23 mouse cellular contexts compared by ENCODE assay signal in genomic region chr13:56214633-56215032, GRCm38 (mm10). TPM values are rescaled to one million over a fixed set of nuclear protein-coding genes. Genes with fewer than 3 reads are reported as not detected.
A peak's percentile ranks its signal among the peaks of the same experiment; 100 is the strongest.
DNase-seq lines count a peak whose midpoint lies in the region; ATAC-seq and TF ChIP-seq lines count a peak whose summit lies in the region.
"Had no signal": no experiment of that assay in that cellular context is flagged by ENCODE, and none has a peak within 500 bp of the region (broad histone marks: within the 10 kb centered on the region; RNA-seq: fewer than 3 reads in every experiment).

No protein-coding gene starts in this region.

- 3% methylated on average over 5 of the region's 5 CpGs for WGBS in forebrain, embryonic 14.5 days
- 10% methylated on average over 5 of the region's 5 CpGs for WGBS in midbrain, embryonic 15.5 days
- 61% methylated on average over 5 of the region's 5 CpGs for WGBS in intestine, postnatal 0 days

- no peaks in the 10 kb centered on the region; the same call in 1 of the 2 replicates for H3K27me3 ChIP-seq in forebrain, embryonic 14.5 days (replicated peaks; ENCODE audit: control insufficient read depth, insufficient read depth, low read length)
- peaks cover 29% of the 10 kb centered on the region for H3K27me3 ChIP-seq in midbrain, embryonic 15.5 days (replicated peaks)
- peaks cover 4% of the 10 kb centered on the region for H3K27me3 ChIP-seq in intestine, postnatal 0 days (replicated peaks; ENCODE audit: control insufficient read depth, insufficient read depth, low read length)

- H3K27ac ChIP-seq in forebrain, embryonic 14.5 days (ENCODE audit: low read depth, low read length): no peak overlapping the region
- no peak overlapping the region for H3K27ac ChIP-seq in midbrain, embryonic 15.5 days
- no peak overlapping the region for H3K27ac ChIP-seq in intestine, postnatal 0 days (ENCODE audit: low read depth, low read length)
- H3K27ac ChIP-seq: stomach, postnatal 0 days had no signal

- peak; percentile 49 to 60 for DNase-seq in cerebellum, postnatal 10 days
- peak; percentile 44 for DNase-seq in left cerebral cortex, postnatal 4 days
- no peak for DNase-seq in left cerebral cortex, adult 8-10 months (ENCODE audit: low spot score in 2 of 2)
- peak; percentile 72 for DNase-seq in forebrain, embryonic 14.5 days (ENCODE audit: low spot score)
- DNase-seq in ovary, postnatal 14 days (ENCODE audit: low spot score): no peak
- DNase-seq: adrenal gland, adult 8-10 months; cerebellum, adult 11 months; heart, postnatal 14 days; kidney, adult 8-10 months; lung, adult 2 months; lung, postnatal 36 days; retina, postnatal 1 day had no signal

- H3K4me1 ChIP-seq in forebrain, embryonic 14.5 days (ENCODE audit: control insufficient read depth, insufficient read depth, low read length): peaks cover 10% of the 10 kb centered on the region
- H3K4me1 ChIP-seq in midbrain, embryonic 15.5 days: peaks cover 12% of the 10 kb centered on the region
- H3K4me1 ChIP-seq in intestine, postnatal 0 days (replicated peaks; ENCODE audit: control insufficient read depth, insufficient read depth, low read length): no peaks in the 10 kb centered on the region

- TF ChIP-seq CTCF in intestine, postnatal 0 days (IDR thresholded peaks at IDR 0.05; ENCODE audit: low read depth): no peak

- no peaks in the 10 kb centered on the region for H3K36me3 ChIP-seq in forebrain, embryonic 14.5 days (ENCODE audit: control insufficient read depth, insufficient read depth, low read length)
- H3K36me3 ChIP-seq in midbrain, embryonic 15.5 days (replicated peaks): no peaks in the 10 kb centered on the region
- no peaks in the 10 kb centered on the region for H3K36me3 ChIP-seq in intestine, postnatal 0 days (ENCODE audit: control insufficient read depth, insufficient read depth)
- H3K36me3 ChIP-seq: heart, embryonic 12.5 days had no signal

- H3K9ac ChIP-seq in forebrain, embryonic 14.5 days (ENCODE audit: low read length): no peak overlapping the region
- H3K9ac ChIP-seq in midbrain, embryonic 15.5 days: no peak overlapping the region
- no peak overlapping the region for H3K9ac ChIP-seq in intestine, postnatal 0 days (ENCODE audit: low read depth, low read length)
- H3K9ac ChIP-seq: heart, embryonic 12.5 days had no signal

- no peak overlapping the region for H3K4me3 ChIP-seq in forebrain, embryonic 14.5 days (ENCODE audit: low read depth, low read length)
- no peak overlapping the region for H3K4me3 ChIP-seq in midbrain, embryonic 15.5 days
- no peak overlapping the region for H3K4me3 ChIP-seq in intestine, postnatal 0 days (ENCODE audit: low read depth, low read length)
- H3K4me3 ChIP-seq: heart, embryonic 12.5 days had no signal

- peaks cover 3% of the 10 kb centered on the region; the same call in 1 of the 2 replicates for H3K9me3 ChIP-seq in forebrain, embryonic 14.5 days (replicated peaks; ENCODE audit: control insufficient read depth, low read length)
- H3K9me3 ChIP-seq in midbrain, embryonic 15.5 days: peaks cover 4% of the 10 kb centered on the region; the same call in 1 of the 2 replicates
- no peaks in the 10 kb centered on the region for H3K9me3 ChIP-seq in intestine, postnatal 0 days (ENCODE audit: control insufficient read depth)

- ATAC-seq in cerebellum, adult (ENCODE audit: insufficient number of reproducible peaks, low FRiP score, low TSS enrichment): no peak
- peak; percentile 52; the same call in 1 of the 2 replicates for ATAC-seq in forebrain, embryonic 14.5 days
- peak; percentile 50; the same call in 1 of the 2 replicates for ATAC-seq in midbrain, embryonic 15.5 days (replicated peaks)
- no peak for ATAC-seq in intestine, postnatal 0 days
- ATAC-seq: Patski had no signal

- intact Hi-C loops in left cerebral cortex, postnatal 4 days (cut with DNase I): no loop called here

- H3K4me2 ChIP-seq in forebrain, embryonic 14.5 days (ENCODE audit: low read length): no peak overlapping the region
- no peak overlapping the region for H3K4me2 ChIP-seq in midbrain, embryonic 15.5 days
- H3K4me2 ChIP-seq in intestine, postnatal 0 days (replicated peaks; ENCODE audit: low read depth): no peak overlapping the region
- H3K4me2 ChIP-seq: heart, embryonic 12.5 days; liver, embryonic 11.5 days had no signal

RNA-seq across cellular contexts. Expression of gene Tifab, which starts 35.9 kb away (rescaled TPM):
- under 1 TPM; 0.89 to 0.94 TPM for total RNA-seq in left cerebral cortex, postnatal 4 days (2021)
- 1 to 10 TPM; 2.1 to 4.6 (median 3.0) TPM for total RNA-seq in left cerebral cortex, adult 8-10 months (2022)
- 0.42 and 0.58 TPM in 2 replicates for polyA plus RNA-seq in forebrain, embryonic 14.5 days (2014; fragmentation: Nextera tagmentation; extraction: Ambion mirVana)
- 0.96 and 1.2 TPM in 2 replicates for polyA plus RNA-seq in midbrain, embryonic 15.5 days (2015; fragmentation: Nextera tagmentation; extraction: Ambion mirVana)
- polyA plus RNA-seq in intestine, postnatal 0 days (2015; fragmentation: Nextera tagmentation; extraction: Ambion mirVana): 3.3 and 3.4 TPM in 2 replicates
- polyA plus RNA-seq: Patski had no signal

RNA-seq across cellular contexts. Expression of gene Neurog1, which starts 37.3 kb away (rescaled TPM):
- total RNA-seq in left cerebral cortex, postnatal 4 days (2021): not detected
- not detected for total RNA-seq in left cerebral cortex, adult 8-10 months (2022)
- 3.4 and 4.3 TPM in 2 replicates for polyA plus RNA-seq in forebrain, embryonic 14.5 days (2014; fragmentation: Nextera tagmentation; extraction: Ambion mirVana)
- 3.9 and 6.1 TPM in 2 replicates for polyA plus RNA-seq in midbrain, embryonic 15.5 days (2015; fragmentation: Nextera tagmentation; extraction: Ambion mirVana)
- polyA plus RNA-seq in intestine, postnatal 0 days (2015; fragmentation: Nextera tagmentation; extraction: Ambion mirVana): not detected in 2 replicates
- total RNA-seq: adrenal gland, adult 8-10 months; gastrocnemius, adult 8-10 months; granulocyte monocyte progenitor cell, adult 5-6 weeks; heart, postnatal 14 days; left cerebral cortex, postnatal 36 days; megakaryocyte-erythroid progenitor cell, adult 5-6 weeks had no signal
- polyA plus RNA-seq: heart, embryonic 12.5 days; liver, embryonic 11.5 days; lung, adult 2 months; stomach, postnatal 0 days had no signal

Comparison
In these comparisons a context has a peak if more than half of its experiments do, and no peak if none do; other contexts are left out.
1. DNase-seq: peak in cerebellum, postnatal 10 days (2 of 2), left cerebral cortex, postnatal 4 days (single experiment) and forebrain, embryonic 14.5 days (single experiment); none in left cerebral cortex, adult 8-10 months (0 of 2) and ovary, postnatal 14 days (single experiment).
2. ATAC-seq: peak in forebrain, embryonic 14.5 days (single experiment) and midbrain, embryonic 15.5 days (single experiment); none in cerebellum, adult (single experiment) and intestine, postnatal 0 days (single experiment).